Mouse (Mus musculus): ENCODE data around the gene Ogfrl1.

GRCm38 (mm10) chr1:23411533-23411932 lies 14.0 kb upstream of the Ogfrl1 start:
- TF ChIP-seq CTCF (IDR thresholded peaks at IDR 0.05; ENCODE audit: low read depth) (no peak), EP300 (optimal IDR thresholded peaks at IDR 0.05) (no peak)

Data from stomach, postnatal 0 days (tissue).